Mouse (Mus musculus): ENCODE measurements at regions not wholly inside any gene's neighbourhood (a gene's known extent, or its start where the extent isn't known, plus 50 kb on each side); places are given as distances from the start of the nearest gene placed in this dataset.

DNA sequence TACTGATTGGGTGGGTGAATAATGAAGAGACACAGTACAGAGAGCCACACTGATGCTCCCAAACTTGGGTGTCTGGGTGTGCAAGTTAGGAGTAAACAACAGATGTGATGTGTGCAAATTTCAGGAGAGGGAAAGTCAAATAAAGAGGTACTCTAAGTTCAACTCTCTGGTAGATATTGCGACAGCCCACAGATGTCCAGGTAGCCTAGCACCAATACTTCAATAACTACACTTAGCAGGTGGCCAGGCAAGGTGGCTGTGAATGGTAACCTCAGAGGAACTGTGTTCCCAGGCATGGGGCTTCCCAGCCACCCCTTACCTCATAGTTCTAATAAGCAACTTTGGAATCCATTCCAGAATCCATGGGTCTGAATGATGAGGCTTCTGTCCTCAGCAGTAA is 54.4 kb upstream of the Gjb6 start:
- TF ChIP-seq POLR2A (IDR thresholded peaks at IDR 0.05; ENCODE audit: insufficient read depth, low read length) (no peak), CTCF (IDR thresholded peaks at IDR 0.05; ENCODE audit: low read depth, low read length) (no peak), EP300 (IDR thresholded peaks at IDR 0.05; ENCODE audit: insufficient read depth, low read depth, low read length) (no peak)
